Mouse (Mus musculus) heart, embryonic 10.5 days (tissue): ENCODE measurements at regions not wholly inside any gene's neighbourhood (a gene's known extent, or its start where the extent isn't known, plus 50 kb on each side); places are given as distances from the start of the nearest gene placed in this dataset.

Experiments
- DNase-seq: peaks from one replicate; pipeline ENCODE4 v3.0.0-alpha.2; 2017; ENCODE audit warnings: low spot score
- H3K27ac ChIP-seq: fragments of 300-500 bp; sonication (generic); 2 replicates; pipeline ENCODE4 v1.5.1; 2016; ENCODE audit warnings: mild to moderate bottlenecking
- H3K27me3 ChIP-seq: fragments of 300-500 bp; sonication (generic); 2 replicates; pipeline ENCODE4 v1.6.1; 2016; ENCODE audit warnings: mild to moderate bottlenecking; ENCODE audit not compliant: poor library complexity, insufficient read depth, severe bottlenecking
- H3K36me3 ChIP-seq: fragments of 300-500 bp; sonication (generic); 2 replicates; pipeline ENCODE4 v1.6.1; 2016; ENCODE audit warnings: mild to moderate bottlenecking, moderate library complexity
- H3K4me1 ChIP-seq: fragments of 300-500 bp; sonication (generic); 2 replicates; pipeline ENCODE4 v1.6.1; 2016; ENCODE audit warnings: mild to moderate bottlenecking
- H3K4me3 ChIP-seq: fragments of 300-500 bp; sonication (generic); 2 replicates; pipeline ENCODE4 v1.5.1; 2016; ENCODE audit warnings: mild to moderate bottlenecking, moderate library complexity
- H3K9me3 ChIP-seq: fragments of 300-500 bp; sonication (generic); 2 replicates; pipeline ENCODE4 v1.6.1; 2016; ENCODE audit warnings: mild to moderate bottlenecking, moderate library complexity
- WGBS: fragments of 180-500 bp; shearing (Covaris S2); methylation state at CpG from one replicate; pipeline ENCODE4 v1.1.7; 2016; 5-methylcytosine and 5-hydroxymethylcytosine counted together

DNA sequence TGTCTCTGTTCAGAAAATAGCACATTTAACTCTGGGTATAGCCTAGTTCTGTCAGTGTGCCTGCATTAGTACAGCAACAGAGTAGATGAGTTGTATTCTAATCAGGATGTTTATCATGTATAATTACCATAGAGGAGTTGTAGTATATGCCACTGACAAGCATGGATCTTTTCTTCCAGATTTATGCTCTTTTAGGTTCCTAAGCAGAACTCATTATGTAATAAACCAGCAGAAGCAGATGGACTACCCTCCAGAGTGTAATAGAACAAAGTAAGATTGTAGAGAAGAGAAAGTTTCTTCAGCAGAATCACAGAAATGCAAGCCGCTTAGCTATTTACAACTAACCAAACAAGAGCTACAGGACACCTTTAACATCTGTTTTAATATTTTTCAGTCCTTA is 517.2 kb upstream of the Epha5 start:
- no peak for DNase-seq
- Histone ChIP-seq H3K36me3 (no peaks in the 10 kb centered on the region), H3K27ac (no peak overlapping the region), H3K4me3 (no peak overlapping the region), H3K9me3 (no peaks in the 10 kb centered on the region), H3K27me3 (no peaks in the 10 kb centered on the region), H3K4me1 (no peaks in the 10 kb centered on the region)
- WGBS, result 86% methylated on average over 1 of the region's 1 CpGs

DNA sequence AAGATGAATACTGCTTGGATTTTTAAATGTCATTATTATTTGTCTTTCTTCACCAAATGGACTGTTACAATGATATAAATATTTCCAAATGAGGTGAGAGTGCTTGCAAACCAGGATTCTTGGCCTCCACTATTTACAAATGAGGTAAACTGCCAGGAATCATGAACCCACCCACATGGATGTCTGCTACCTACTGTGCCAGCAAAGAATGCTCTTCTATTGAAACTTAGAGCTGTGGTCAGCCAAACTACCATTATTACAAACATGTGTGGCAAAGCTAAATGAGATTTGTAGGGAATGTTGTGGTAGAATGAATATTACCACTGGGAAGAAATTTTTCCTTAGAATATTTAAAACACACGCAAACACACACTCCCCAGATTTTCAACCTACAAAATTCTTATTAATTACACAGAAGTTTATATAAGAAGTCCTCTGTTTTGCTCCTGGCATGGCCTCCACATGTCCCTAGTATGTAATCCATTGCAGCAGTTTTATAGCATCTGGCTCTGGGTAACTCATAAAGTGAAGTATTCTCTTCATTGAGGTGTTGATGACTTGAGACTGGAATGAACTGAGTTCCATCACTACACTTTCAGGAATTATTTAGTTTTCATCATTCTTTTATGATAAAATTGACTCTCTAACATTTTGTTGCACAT is 500.6 kb upstream of the Epha5 start:
- H3K4me3 ChIP-seq, result no peak overlapping the region
- no peaks in the 10 kb centered on the region for H3K27me3 ChIP-seq
- DNase-seq, result no peak
- H3K36me3 ChIP-seq, result no peaks in the 10 kb centered on the region
- 80% methylated on average over 1 of the region's 1 CpGs for WGBS
- H3K9me3 ChIP-seq, result no peaks in the 10 kb centered on the region
- H3K4me1 ChIP-seq, result no peaks in the 10 kb centered on the region
- no peak overlapping the region for H3K27ac ChIP-seq

DNA sequence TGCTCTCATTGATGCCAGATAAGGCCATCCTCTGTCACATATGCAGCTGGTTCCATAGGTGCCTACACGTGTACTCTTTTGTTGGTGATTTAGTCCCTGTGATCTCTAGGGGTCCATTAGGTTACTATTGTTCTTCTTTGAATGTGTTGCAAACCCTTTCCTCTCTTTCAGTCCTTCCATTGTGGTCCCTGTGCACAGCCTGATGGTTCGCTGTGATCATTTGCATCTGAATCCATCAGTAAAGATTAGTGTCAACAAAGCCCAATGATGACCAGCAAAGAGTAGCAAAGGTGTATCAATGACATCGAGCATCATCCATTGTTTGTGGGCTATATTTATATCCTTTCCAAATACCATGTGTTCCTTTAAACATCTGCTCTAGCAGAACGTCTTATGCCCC is 484.5 kb upstream of the Epha5 start:
- H3K27me3 ChIP-seq, result no peaks in the 10 kb centered on the region
- H3K4me1 ChIP-seq, result no peaks in the 10 kb centered on the region
- no peak overlapping the region for H3K27ac ChIP-seq
- H3K9me3 ChIP-seq, result no peaks in the 10 kb centered on the region
- no peaks in the 10 kb centered on the region for H3K36me3 ChIP-seq
- WGBS, result 67% methylated on average over 4 of the region's 4 CpGs
- H3K4me3 ChIP-seq, result no peak overlapping the region
- DNase-seq, result no peak

DNA sequence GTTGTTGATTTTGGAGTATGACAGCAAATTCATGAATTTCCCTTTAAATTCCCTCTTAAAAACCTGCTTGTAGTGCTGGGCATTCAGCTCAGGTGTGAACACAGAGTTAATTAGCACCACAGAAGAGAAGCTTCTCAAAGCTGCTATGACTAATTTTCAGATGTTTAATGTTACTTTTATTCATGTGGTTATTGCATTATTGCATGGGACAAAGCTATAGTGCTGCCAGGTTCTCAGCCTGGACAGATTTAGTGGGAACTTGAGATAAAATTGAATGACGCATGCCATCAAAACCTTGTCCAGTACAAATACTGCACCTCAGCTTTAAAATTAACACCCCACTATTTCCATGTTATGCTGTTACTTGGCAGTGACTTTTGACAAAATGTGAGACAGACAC is 480.4 kb upstream of the Epha5 start:
- Histone ChIP-seq H3K9me3 (no peaks in the 10 kb centered on the region), H3K27me3 (no peaks in the 10 kb centered on the region), H3K4me3 (no peak overlapping the region), H3K36me3 (no peaks in the 10 kb centered on the region), H3K4me1 (no peaks in the 10 kb centered on the region), H3K27ac (no peak overlapping the region)
- no peak for DNase-seq
- WGBS, result 97% methylated on average over 1 of the region's 1 CpGs

DNA sequence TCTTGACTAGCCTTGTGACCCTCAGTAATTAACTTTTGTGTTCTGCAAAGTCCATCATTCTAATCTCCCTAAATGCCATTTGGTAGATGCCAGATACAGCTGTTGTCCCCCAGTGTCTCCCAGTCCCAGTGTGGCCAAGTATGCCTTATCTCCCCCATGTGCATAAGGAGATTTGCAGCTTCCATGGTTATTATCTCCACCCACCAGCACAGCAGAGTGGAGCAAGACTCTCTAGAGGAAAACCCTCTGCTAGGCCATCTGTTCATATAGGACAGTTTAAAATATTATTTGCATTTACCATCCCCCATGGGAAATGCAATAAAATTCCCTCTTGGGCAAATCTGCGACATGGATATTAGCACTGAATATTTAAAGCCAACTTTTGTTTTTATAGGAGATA is 436.4 kb upstream of the Epha5 start:
- Histone ChIP-seq H3K27me3 (no peaks in the 10 kb centered on the region), H3K36me3 (no peaks in the 10 kb centered on the region), H3K27ac (no peak overlapping the region), H3K9me3 (no peaks in the 10 kb centered on the region), H3K4me3 (no peak overlapping the region), H3K4me1 (no peaks in the 10 kb centered on the region)
- WGBS, result 70% methylated on average over 1 of the region's 1 CpGs
- DNase-seq, result no peak

DNA sequence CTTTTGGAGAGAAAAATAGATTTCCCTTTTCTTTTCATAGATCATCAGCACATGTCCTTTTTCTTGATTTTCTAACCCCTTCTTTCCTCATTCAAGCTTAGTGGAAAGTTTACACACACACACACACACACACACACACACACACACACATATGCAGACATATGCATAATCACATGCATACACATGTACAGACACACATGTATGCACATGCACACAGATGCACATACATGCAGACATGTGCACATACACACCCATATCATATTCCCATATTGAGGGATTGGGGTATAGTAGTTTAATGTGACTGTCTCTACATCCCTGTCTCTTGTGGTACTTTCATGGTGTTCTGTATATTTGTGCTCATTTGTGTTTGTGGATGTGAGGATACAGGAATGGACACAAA is 432.0 kb upstream of the Epha5 start:
- H3K27me3 ChIP-seq, result no peaks in the 10 kb centered on the region
- no peaks in the 10 kb centered on the region for H3K9me3 ChIP-seq
- H3K36me3 ChIP-seq, result no peaks in the 10 kb centered on the region
- H3K4me3 ChIP-seq, result no peak overlapping the region
- no peak for DNase-seq
- H3K27ac ChIP-seq, result no peak overlapping the region
- H3K4me1 ChIP-seq, result no peaks in the 10 kb centered on the region

DNA sequence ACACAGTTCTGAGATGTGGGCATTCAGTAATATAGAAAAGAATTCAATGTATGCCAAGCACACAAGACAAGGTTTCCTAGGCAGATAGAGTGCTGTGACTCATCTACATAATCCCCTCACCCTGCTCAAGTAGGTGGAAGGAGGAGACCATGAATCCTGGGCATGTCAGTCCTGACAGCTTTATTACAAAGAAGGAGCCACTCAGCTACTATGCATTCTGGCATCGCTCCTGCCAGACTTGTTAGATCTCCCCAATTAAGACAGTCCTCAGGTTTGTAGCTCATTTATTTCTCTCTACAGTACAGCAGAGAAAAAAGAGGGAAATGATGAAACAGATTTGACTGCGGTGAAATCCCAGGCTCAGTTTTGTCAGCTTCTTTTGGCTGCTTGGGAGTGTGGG is 431.6 kb upstream of the Epha5 start:
- DNase-seq, result no peak
- no peak overlapping the region for H3K4me3 ChIP-seq
- no peaks in the 10 kb centered on the region for H3K9me3 ChIP-seq
- no peak overlapping the region for H3K27ac ChIP-seq
- no peaks in the 10 kb centered on the region for H3K27me3 ChIP-seq
- H3K4me1 ChIP-seq, result no peaks in the 10 kb centered on the region
- 58% methylated on average over 2 of the region's 2 CpGs for WGBS
- no peaks in the 10 kb centered on the region for H3K36me3 ChIP-seq

DNA sequence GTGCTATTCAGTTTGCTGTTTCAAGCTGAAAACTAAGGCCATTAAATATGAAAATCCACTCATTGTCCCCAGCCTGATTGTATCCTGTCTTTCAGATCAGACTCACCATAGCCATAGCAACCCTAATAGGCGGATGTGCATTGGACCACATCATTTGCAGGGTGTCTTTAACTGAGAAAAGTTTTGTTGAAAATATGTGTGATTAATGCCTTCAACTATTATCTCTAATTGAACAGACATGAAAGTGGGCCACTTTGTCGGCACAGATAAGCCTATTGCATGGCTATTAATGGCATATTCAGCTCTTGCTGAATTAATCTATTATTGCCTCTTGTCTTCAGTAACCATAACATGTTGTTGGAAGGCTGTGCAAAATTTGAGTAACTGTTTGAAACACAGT is 394.3 kb upstream of the Epha5 start:
- no peak for DNase-seq
- WGBS, result 84% methylated on average over 2 of the region's 2 CpGs
- no peak overlapping the region for H3K27ac ChIP-seq
- no peaks in the 10 kb centered on the region for H3K4me1 ChIP-seq
- no peaks in the 10 kb centered on the region for H3K9me3 ChIP-seq
- H3K36me3 ChIP-seq, result no peaks in the 10 kb centered on the region
- H3K27me3 ChIP-seq, result no peaks in the 10 kb centered on the region
- no peak overlapping the region for H3K4me3 ChIP-seq

DNA sequence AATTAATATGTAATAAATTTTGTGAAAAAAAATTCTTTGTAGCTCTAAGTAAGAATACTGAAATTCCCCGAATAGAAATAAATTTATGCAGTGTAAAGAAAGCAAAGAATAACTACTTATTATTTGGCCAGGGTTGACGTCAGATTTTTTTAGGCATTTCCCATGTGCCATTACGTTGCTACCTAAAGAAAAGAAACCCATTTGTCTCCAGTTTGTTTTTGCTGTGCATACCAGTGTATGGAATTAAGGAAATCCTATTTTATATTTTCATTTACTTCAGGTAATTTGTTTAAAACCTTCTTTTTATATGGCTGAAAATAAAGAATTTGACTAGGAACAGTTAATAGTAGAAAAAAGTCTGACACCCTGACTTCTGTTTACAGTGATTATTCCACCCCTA is 393.7 kb upstream of the Epha5 start:
- Histone ChIP-seq H3K4me1 (no peaks in the 10 kb centered on the region), H3K27me3 (no peaks in the 10 kb centered on the region), H3K9me3 (no peaks in the 10 kb centered on the region), H3K4me3 (no peak overlapping the region), H3K27ac (no peak overlapping the region), H3K36me3 (no peaks in the 10 kb centered on the region)
- WGBS, result 85% methylated on average over 3 of the region's 3 CpGs
- no peak for DNase-seq

DNA sequence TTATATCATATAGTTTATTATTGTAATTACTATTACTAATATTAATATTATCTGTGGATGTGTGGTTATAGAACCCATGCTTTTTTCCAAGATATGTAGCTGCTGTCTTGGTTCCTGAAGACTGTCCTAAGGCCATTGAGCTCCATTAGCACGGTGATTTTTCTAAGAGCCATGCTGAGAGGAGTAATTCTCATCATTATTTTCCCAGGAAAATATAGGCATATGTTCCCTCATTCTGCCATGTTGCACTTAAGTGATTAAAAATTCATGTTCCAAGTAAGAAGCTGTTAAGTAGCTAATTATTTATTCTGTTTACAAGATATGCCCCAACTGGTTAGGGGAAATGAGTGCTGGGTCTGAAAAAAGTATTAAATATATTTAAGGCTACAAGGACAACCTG is 345.4 kb upstream of the Epha5 start:
- WGBS, result 80% methylated on average over 1 of the region's 1 CpGs
- no peaks in the 10 kb centered on the region for H3K27me3 ChIP-seq
- H3K36me3 ChIP-seq, result no peaks in the 10 kb centered on the region
- H3K27ac ChIP-seq, result no peak overlapping the region
- H3K9me3 ChIP-seq, result no peaks in the 10 kb centered on the region
- H3K4me3 ChIP-seq, result no peak overlapping the region
- H3K4me1 ChIP-seq, result no peaks in the 10 kb centered on the region
- DNase-seq, result no peak

DNA sequence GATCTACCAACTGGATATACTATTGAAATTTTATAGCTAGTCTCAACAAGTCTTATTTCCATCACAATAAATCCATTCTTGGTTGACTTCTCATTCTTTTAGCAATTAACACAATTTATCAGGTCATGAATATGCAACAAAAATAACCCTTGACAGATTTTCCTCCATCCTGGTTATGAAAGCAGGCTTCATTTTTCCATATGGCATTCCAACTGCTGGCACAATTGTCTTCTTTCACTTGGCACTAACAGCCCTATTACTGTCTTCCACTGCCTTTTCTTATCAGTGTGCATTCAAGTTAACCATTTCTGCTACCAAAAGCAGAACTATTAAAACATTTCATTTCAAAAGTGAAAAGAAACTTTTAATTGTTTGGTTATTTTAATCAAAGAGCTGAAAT is 334.9 kb upstream of the Epha5 start:
- Histone ChIP-seq H3K4me1 (no peaks in the 10 kb centered on the region), H3K36me3 (no peaks in the 10 kb centered on the region), H3K4me3 (no peak overlapping the region), H3K9me3 (no peaks in the 10 kb centered on the region), H3K27ac (no peak overlapping the region), H3K27me3 (no peaks in the 10 kb centered on the region)
- DNase-seq, result no peak

DNA sequence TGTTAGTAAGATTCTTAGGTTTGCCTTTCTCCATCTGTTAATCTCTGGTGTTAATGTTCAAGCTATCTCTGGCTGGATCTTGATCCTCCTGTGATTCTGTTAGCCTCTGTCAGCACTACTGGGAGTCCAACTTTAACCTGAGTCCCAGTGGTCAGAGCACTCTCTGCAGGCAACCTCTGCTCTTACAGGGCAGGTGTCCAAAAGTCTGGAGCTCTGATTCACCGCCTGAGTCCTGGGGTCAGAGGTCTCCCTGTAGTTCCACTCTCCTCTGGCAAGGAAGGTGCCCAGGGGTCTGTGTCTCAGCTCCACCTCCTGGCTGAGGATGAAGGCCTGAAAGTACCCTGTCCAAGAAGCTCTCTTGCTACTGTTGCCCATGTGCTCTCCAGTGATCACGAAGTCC is 288.3 kb upstream of the Epha5 start:
- H3K4me3 ChIP-seq, result no peak overlapping the region
- 69% methylated on average over 2 of the region's 2 CpGs for whole genome bisulfite sequencing
- H3K27me3 ChIP-seq, result no peaks in the 10 kb centered on the region

DNA sequence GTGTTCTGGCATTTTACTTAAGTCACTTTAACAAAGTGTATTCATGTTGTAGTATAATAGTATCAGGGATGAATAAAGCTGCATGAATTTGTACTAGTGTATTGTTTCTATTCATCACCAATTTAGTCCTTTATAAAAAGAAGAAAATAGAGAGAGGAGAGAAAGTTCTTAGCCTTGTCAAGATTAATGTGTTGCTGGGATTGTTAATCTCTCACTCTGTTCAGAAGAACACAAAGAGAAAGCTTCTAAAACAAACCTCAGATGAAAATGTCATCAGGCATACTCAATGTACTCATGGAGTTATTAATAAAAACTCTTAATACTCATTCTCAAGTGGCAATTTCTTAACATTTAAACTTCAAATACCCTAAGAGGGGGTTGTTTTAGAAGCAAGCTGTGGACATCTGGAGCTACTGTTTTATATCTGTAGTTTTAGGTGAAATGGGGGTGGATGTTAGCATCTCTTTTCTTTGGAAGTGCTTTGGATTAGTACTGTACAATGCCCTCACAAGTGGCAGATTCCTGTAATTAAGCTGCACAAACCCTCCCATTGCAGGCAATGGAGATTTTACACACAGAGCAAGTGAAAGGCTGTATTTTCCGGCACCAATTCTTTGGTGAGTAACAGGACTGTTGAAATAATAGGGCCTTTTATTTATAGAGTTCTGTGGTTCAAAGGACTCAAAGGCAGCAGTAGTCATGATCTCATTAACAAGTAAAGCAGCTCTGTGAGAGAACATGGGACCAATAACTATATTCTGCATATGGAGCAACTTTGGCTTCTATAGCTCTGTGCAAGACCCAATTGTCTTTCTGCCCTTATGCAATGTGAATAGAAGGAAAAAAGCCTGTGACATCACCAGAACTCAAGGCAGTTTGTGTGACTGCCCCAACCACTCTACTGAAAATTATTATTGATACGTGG is 273.4 kb upstream of the Epha5 start:
- no peaks in the 10 kb centered on the region for H3K9me3 ChIP-seq
- H3K4me3 ChIP-seq, result no peak overlapping the region
- no peak for DNase-seq
- no peaks in the 10 kb centered on the region for H3K27me3 ChIP-seq
- no peak overlapping the region for H3K27ac ChIP-seq
- no peaks in the 10 kb centered on the region for H3K36me3 ChIP-seq
- H3K4me1 ChIP-seq, result no peaks in the 10 kb centered on the region
- 89% methylated on average over 2 of the region's 2 CpGs for WGBS

More for the DNA sequence above, 288.3 kb upstream of the Epha5 start:
- Histone ChIP-seq H3K27ac (no peak overlapping the region), H3K36me3 (no peaks in the 10 kb centered on the region), H3K4me1 (no peaks in the 10 kb centered on the region), H3K9me3 (no peaks in the 10 kb centered on the region)
- peak; percentile 63 for DNase-seq

DNA sequence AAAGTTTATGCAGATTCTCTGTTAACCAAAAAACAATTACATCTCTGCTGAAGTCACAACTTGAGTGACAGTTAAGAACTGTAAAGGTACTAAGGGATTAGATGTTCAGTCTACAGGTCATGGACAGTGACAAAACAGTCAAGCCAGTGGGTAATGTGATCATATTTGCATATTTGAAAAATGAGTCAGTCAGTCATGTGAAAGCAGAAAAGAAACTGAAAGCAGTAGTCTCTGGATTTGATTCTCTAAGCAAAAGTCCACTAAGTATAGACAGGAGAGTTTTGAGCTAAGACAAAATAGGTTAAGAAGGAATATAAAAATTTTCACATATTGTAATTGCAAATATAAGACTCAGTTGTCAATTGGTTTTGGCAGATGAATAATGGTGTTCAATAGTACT is 270.4 kb upstream of the Epha5 start:
- Histone ChIP-seq H3K27me3 (no peaks in the 10 kb centered on the region), H3K4me3 (no peak overlapping the region), H3K4me1 (no peaks in the 10 kb centered on the region), H3K27ac (no peak overlapping the region), H3K9me3 (no peaks in the 10 kb centered on the region), H3K36me3 (no peaks in the 10 kb centered on the region)
- no peak for DNase-seq
